Mouse (Mus musculus): ENCODE results near the gene Ifit2. TPM values are rescaled to one million over a fixed set of nuclear protein-coding genes. Genes with fewer than 3 reads are reported as not detected.
A peak's percentile ranks its signal among the peaks of the same experiment; 100 is the strongest.

The Ifit2 gene
- 2.3 and 2.5 TPM in 2 replicates for polyA plus RNA-seq (2015; fragmentation: Nextera tagmentation; extraction: Ambion mirVana)

DNA sequence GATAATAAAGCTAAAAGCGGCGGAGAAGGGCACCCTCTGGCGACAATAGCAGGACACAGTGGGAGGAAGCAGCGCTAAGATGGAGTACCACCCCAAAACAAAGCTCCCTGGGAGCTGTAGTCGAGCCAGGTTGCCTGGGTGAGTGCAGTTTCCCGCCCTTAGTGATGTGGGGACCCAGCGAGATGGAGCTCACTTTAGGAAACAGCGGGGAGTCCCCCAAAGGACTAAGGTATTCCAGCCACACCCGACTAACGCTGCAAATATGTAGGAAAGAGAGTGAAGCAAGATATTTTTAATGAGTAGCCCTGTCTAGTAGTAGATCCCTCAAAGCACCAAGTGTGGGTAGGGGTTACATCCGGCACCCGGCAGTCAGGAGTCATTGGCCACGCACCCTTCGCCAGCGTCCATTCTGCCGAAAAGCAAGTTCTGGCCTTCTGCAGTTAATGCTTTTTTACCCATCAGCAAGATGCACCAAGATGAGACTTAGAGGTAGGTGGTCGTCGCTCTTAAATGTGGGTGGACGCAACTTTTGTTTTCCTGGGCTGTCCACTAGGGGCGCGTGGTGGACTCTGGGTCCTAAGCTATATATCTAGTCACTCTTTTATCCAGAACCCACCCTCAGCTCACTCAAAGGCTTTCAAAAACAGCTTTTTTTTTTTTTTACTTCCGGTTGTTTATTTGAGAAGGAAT lies at the start of gene Ifit2:
Gene Ifit2 (plus strand): TSS at position 161 of the 690 bp plus-strand sequence.
- Histone ChIP-seq H3K27ac (replicated peaks) (peak within 1 kb of the TSS; percentile 45; the same call in 1 of the 2 replicates), H3K36me3 (ENCODE audit: control insufficient read depth, insufficient read depth, low read length) (no peaks in the 10 kb centered on the region), H3K4me3 (ENCODE audit: low read depth, low read length) (peak within 1 kb of the TSS; percentile 48), H3K4me2 (replicated peaks; ENCODE audit: low read depth) (peak within 1 kb of the TSS; percentile 66), H3K9ac (ENCODE audit: low read length) (peak within 1 kb of the TSS; percentile 43; the same call in 1 of the 2 replicates), H3K9me3 (ENCODE audit: control insufficient read depth, low read length) (no peaks in the 10 kb centered on the region), H3K27me3 (ENCODE audit: control insufficient read depth, insufficient read depth, low read length) (no peaks in the 10 kb centered on the region), H3K4me1 (replicated peaks; ENCODE audit: control insufficient read depth, insufficient read depth) (no peaks in the 10 kb centered on the region)
- ATAC-seq (ENCODE audit: low FRiP score, low TSS enrichment) = peak; percentile 87
- WGBS = under 1% methylated on average over 22 of the region's 22 CpGs
- DNase-seq (ENCODE audit: low spot score) = peak; percentile 57
- TF ChIP-seq CTCF (IDR thresholded peaks at IDR 0.05; ENCODE audit: low read depth) (peak; percentile 81), EP300 (optimal IDR thresholded peaks at IDR 0.05) (no peak)

DNA sequence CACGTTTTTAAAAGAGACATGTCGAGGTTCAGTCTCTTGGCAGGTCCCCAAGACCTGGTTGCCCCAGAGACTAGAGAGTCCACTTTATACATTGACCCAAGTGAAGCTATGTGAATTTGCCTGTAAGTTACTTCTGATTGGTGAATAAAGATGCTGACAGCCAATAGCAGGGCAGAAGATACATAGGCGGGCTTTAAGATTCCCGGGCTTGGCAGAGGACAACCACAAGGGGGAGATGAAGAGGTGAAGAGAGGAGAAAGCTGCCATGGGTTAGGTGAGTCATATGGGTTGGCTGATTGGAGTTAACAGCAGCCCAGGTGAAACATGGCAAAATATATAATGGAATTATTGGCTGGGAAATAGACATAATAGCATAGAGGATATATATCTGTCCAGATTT lies 49.7 kb upstream of the Ifit2 start:
- no peaks in the 10 kb centered on the region for H3K36me3 ChIP-seq (ENCODE audit: control insufficient read depth, insufficient read depth, low read length)
- TF ChIP-seq CTCF (IDR thresholded peaks at IDR 0.05; ENCODE audit: low read depth) (peak; percentile 90), EP300 (optimal IDR thresholded peaks at IDR 0.05) (no peak)
- no peaks in the 10 kb centered on the region for H3K9me3 ChIP-seq (ENCODE audit: control insufficient read depth, low read length)
- no peak overlapping the region for H3K9ac ChIP-seq (ENCODE audit: low read length)
- H3K27ac ChIP-seq (replicated peaks) = no peak overlapping the region
- H3K4me2 ChIP-seq (replicated peaks; ENCODE audit: low read depth) = no peak overlapping the region
- H3K4me1 ChIP-seq (replicated peaks; ENCODE audit: control insufficient read depth, insufficient read depth) = no peaks in the 10 kb centered on the region
- DNase-seq (ENCODE audit: low spot score) (peak; percentile 78), ATAC-seq (ENCODE audit: low FRiP score, low TSS enrichment) (peak; percentile 90)
- no peak overlapping the region for H3K4me3 ChIP-seq (ENCODE audit: low read depth, low read length)
- H3K27me3 ChIP-seq (ENCODE audit: control insufficient read depth, insufficient read depth, low read length) = no peaks in the 10 kb centered on the region
- WGBS = 44% methylated on average over 4 of the region's 4 CpGs

DNA sequence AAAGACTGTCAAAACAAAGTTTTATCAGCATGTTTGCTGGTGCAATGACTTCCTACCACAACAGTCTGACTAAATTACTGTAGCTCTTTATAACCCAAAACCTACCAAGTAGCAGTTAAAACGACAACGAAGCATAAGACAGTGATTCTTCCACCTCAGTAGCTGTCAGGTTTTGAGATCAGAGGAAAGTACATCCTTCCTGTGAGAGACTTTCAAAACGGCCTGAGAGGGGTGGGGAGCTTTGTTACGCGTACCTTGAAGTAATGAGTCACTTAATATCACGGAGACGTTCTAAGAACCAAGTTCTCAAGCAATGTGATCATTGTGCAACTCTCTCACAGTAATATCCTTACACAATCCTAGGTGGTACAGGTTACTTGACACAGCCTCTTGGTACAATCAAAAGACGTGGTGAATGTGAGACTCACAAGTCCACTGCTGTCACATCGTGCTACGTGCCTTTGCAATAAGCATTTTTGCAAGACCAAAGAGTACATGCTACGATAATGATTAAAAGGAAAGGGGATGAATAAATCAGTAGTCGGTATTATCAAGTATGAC lies 45.3 kb upstream of the Ifit2 start:
- peak; percentile 24; the same call in 1 of the 2 replicates for ATAC-seq (ENCODE audit: low FRiP score, low TSS enrichment)
- DNase-seq (ENCODE audit: low spot score) = no peak
- Histone ChIP-seq H3K4me2 (replicated peaks; ENCODE audit: low read depth) (no peak overlapping the region), H3K27ac (replicated peaks) (no peak overlapping the region), H3K4me3 (ENCODE audit: low read depth, low read length) (no peak overlapping the region), H3K36me3 (ENCODE audit: control insufficient read depth, insufficient read depth, low read length) (0 out of 2 replicates have a peak, but pooled peaks cover 2% of the 10 kb centered on the region), H3K9me3 (ENCODE audit: control insufficient read depth, low read length) (no peaks in the 10 kb centered on the region), H3K9ac (ENCODE audit: low read length) (no peak overlapping the region), H3K4me1 (replicated peaks; ENCODE audit: control insufficient read depth, insufficient read depth) (no peaks in the 10 kb centered on the region), H3K27me3 (ENCODE audit: control insufficient read depth, insufficient read depth, low read length) (no peaks in the 10 kb centered on the region)
- TF ChIP-seq CTCF (IDR thresholded peaks at IDR 0.05; ENCODE audit: low read depth) (no peak), EP300 (optimal IDR thresholded peaks at IDR 0.05) (no peak)
- WGBS = 70% methylated on average over 12 of the region's 12 CpGs

DNA sequence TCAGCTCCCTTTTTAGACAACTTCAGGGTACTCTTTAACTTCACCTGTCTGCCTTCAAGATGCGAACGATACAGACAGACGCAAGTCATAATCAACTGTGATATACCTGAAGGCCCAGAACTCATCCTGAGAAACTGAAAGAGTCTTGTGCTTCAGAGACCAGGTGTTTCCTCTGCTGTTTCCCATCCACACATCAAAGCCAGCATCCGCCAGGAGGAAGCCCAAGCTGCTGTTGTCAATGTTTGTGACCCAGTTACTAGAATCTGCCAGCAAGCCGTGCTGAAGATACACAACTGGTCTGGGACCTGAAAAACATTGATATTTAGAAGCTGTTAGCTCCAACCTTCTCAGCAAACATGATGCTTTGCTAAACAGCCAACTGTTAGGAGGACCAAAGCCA lies 39.8 kb upstream of the Ifit2 start:
- DNase-seq (ENCODE audit: low spot score) (no peak), ATAC-seq (ENCODE audit: low FRiP score, low TSS enrichment) (no peak)
- Histone ChIP-seq H3K9ac (ENCODE audit: low read length) (no peak overlapping the region), H3K27me3 (ENCODE audit: control insufficient read depth, insufficient read depth, low read length) (no peaks in the 10 kb centered on the region), H3K9me3 (ENCODE audit: control insufficient read depth, low read length) (no peaks in the 10 kb centered on the region), H3K4me3 (ENCODE audit: low read depth, low read length) (no peak overlapping the region), H3K27ac (replicated peaks) (no peak overlapping the region), H3K4me1 (replicated peaks; ENCODE audit: control insufficient read depth, insufficient read depth) (no peaks in the 10 kb centered on the region), H3K36me3 (ENCODE audit: control insufficient read depth, insufficient read depth, low read length) (0 out of 2 replicates have a peak, but pooled peaks cover 2% of the 10 kb centered on the region), H3K4me2 (replicated peaks; ENCODE audit: low read depth) (no peak overlapping the region)
- no peak for TF ChIP-seq EP300 (optimal IDR thresholded peaks at IDR 0.05)
- no peak for TF ChIP-seq CTCF (IDR thresholded peaks at IDR 0.05; ENCODE audit: low read depth)
- 74% methylated on average over 5 of the region's 5 CpGs for WGBS

DNA sequence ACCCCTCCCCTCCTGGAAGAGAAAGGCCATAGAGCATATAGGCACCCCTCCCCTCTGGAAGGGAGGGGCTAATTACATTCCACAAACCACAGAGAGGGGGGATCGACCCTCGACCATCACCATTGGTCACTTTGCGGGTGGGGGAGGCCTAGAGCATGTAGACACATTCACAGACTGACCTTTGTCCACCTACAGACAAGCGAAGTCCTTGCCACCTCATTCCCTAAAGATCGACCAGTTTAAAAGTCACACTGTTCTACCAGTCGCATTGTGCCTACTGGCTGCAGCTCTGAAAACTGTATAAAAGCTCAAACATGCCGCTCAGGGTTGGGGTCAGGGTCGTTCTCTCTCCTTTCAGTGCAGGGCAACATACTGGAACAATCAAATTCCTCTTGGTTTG lies 39.0 kb upstream of the Ifit2 start:
- TF ChIP-seq CTCF (IDR thresholded peaks at IDR 0.05; ENCODE audit: low read depth) (no peak), EP300 (optimal IDR thresholded peaks at IDR 0.05) (no peak)
- H3K4me1 ChIP-seq (replicated peaks; ENCODE audit: control insufficient read depth, insufficient read depth) = no peaks in the 10 kb centered on the region
- 0 out of 2 replicates have a peak, but pooled peaks cover 2% of the 10 kb centered on the region for H3K36me3 ChIP-seq (ENCODE audit: control insufficient read depth, insufficient read depth, low read length)
- no peaks in the 10 kb centered on the region for H3K9me3 ChIP-seq (ENCODE audit: control insufficient read depth, low read length)
- no peak overlapping the region for H3K9ac ChIP-seq (ENCODE audit: low read length)
- ATAC-seq (ENCODE audit: low FRiP score, low TSS enrichment) (no peak), DNase-seq (ENCODE audit: low spot score) (no peak)
- H3K4me3 ChIP-seq (ENCODE audit: low read depth, low read length) = no peak overlapping the region
- H3K27ac ChIP-seq (replicated peaks) = no peak overlapping the region
- no peak overlapping the region for H3K4me2 ChIP-seq (replicated peaks; ENCODE audit: low read depth)
- no peaks in the 10 kb centered on the region for H3K27me3 ChIP-seq (ENCODE audit: control insufficient read depth, insufficient read depth, low read length)
- WGBS = 49% methylated on average over 8 of the region's 8 CpGs

DNA sequence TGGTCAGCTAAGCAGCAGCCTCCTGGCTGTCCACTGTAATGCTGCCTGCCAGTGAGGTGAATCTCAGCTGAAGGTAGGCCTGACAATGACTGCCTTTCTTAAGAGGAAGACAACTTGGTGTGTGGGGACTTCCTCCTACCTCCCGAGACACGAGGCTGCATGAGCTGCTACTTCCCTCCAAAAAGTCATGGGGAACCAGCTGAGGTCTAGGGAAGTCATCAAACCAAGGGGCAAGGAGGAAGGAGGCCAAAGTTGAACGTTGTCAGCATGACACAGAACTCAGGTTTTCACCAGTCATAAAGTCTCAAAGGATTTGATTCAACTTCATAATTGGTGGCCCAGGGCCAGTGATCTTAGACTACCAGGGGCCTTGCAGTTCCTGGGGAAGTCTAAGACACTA lies 34.8 kb upstream of the Ifit2 start:
- H3K27ac ChIP-seq (replicated peaks) = no peak overlapping the region
- ATAC-seq (ENCODE audit: low FRiP score, low TSS enrichment) (no peak), DNase-seq (ENCODE audit: low spot score) (no peak)
- H3K4me1 ChIP-seq (replicated peaks; ENCODE audit: control insufficient read depth, insufficient read depth) = no peaks in the 10 kb centered on the region
- 77% methylated on average over 3 of the region's 3 CpGs for WGBS
- H3K27me3 ChIP-seq (ENCODE audit: control insufficient read depth, insufficient read depth, low read length) = no peaks in the 10 kb centered on the region
- TF ChIP-seq EP300 (optimal IDR thresholded peaks at IDR 0.05) (no peak), CTCF (IDR thresholded peaks at IDR 0.05; ENCODE audit: low read depth) (no peak)
- H3K4me3 ChIP-seq (ENCODE audit: low read depth, low read length) = no peak overlapping the region
- H3K4me2 ChIP-seq (replicated peaks; ENCODE audit: low read depth) = no peak overlapping the region
- no peaks in the 10 kb centered on the region for H3K36me3 ChIP-seq (ENCODE audit: control insufficient read depth, insufficient read depth, low read length)
- H3K9me3 ChIP-seq (ENCODE audit: control insufficient read depth, low read length) = no peaks in the 10 kb centered on the region
- H3K9ac ChIP-seq (ENCODE audit: low read length) = no peak overlapping the region

All from stomach, postnatal 0 days (tissue).